Mouse (Mus musculus) kidney, adult 2 months (tissue): ENCODE data around the gene Crybb1.

Experiments used
- CTCF ChIP-seq: fragments of 200-500 bp; conservative IDR thresholded peaks from 2 replicates; pipeline ENCODE4 v1.5.1; 2011; ENCODE audit warnings: low read depth, mild to moderate bottlenecking, control low read depth, low read length, moderate library complexity, mixed read lengths; ENCODE audit not compliant: insufficient read depth, insufficient read length
- POLR2A ChIP-seq: fragments of 200-500 bp; IDR thresholded peaks from one replicate; pipeline ENCODE4 v1.6.1; 2011; ENCODE audit warnings: low read depth, low read length, control low read depth

- no peak for TF ChIP-seq CTCF
- no peak for TF ChIP-seq POLR2A
Measured at GRCm38 (mm10) chr5:112277906-112278470, 22.4 kb downstream of the Crybb1 start.
